Mouse (Mus musculus): ENCODE data around the gene Ucp2.

Gene Ucp2

DNA sequence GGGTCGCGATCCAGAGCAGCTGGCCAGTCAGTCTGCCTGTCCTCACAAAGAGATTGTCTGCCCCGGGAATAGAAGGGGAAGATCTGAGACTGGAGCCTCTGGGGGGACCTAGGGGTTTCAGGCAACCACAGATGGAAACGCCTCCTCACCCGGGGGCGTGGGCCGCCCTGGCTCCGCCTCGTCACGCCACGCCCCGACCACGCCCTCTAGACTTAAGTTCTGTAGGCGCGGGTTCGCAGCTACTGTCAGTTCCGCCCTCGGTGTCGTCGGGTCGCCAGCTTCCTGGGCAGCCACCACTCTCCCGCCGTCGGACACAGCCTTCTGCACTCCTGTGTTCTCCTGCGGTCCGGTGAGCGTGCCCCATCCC, at the start of gene Ucp2:
Gene Ucp2 (plus strand): TSS at position 221 of the 367 bp plus-strand sequence.
- peak; percentile 92 to 93 for DNase-seq (ENCODE audit: low spot score in 2 of 2)

DNA sequence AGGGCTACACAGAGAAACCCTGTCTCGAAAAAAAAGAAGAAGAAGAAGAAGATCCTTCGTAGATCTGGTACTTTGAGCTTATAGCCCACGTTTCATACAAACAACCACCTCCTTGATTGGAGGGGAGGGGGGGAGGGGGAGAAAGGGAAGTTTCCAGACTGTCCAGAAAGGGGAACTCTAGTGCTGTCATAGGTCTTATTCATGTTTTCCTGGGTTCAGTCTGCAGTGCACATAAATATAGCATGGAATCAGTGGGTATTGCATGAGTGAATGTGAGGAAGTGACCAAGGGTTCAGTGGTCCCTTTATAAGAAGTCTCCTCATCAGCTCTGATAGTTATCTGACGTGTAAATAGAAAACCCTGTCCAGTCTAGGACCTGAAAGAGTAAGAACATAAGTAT, 49.4 kb upstream of the Ucp2 start:
- DNase-seq (ENCODE audit: low spot score in 2 of 2), result no peak

DNA sequence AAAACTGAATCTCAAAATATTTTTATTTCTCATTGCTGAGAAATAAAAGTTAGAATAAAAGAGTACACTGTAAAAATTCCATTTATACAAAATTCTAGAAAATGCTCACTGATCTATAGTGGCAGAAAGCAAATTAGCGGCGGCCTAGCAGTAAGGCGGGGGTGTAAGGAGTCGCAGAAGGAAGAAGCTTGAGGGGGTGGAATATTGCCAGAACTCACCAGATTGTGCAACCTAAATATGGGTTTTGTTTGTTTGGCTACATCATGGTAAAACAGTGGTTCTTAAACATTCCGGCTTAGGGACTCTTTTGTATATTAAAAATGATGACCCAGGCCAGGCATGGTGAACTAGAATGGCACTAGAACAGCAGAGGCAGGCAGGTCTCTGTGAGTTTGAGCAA, 46.9 kb upstream of the Ucp2 start:
- no peak for DNase-seq (ENCODE audit: low spot score in 2 of 2)

DNA sequence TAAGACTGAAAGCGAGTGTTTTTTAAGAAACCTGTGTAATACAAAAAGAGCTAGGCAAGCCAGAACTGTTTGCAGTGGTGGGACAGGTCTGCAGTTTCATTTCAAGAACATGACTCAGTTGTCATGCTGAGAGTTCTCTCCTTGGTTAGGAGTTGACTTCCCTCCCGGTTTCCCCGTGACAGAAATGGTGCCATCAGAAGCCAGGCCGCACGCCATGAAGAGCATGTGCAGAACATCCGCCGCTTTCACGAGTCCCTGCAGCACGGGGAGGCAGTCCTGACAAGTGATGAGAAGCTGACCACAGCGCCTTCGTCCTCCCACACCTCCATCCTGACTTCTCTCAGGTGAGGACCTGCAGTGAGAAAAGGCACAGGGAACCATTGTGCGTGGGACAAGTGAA, 44.6 kb upstream of the Ucp2 start:
- DNase-seq (ENCODE audit: low spot score in 2 of 2), result no peak

DNA sequence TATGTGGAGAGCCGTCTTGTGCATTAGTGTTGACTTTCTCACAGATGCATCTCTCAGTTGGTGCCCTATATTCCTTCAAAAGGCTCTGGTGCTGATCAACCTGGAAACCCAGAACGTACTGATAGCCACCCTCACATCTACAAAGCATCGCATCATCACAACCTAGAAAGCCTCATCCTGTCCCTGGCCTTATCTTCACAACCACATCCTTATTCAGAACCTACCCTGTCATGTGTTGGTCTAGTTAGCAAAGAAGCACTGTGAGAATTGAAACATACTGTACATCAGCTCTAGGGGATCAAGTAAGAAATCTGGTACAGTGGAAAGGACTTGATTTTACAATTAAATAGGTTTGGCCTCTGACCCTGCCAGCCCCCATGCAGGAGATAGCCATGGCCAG, 44.2 kb upstream of the Ucp2 start:
- no peak for DNase-seq (ENCODE audit: low spot score in 2 of 2)

DNA sequence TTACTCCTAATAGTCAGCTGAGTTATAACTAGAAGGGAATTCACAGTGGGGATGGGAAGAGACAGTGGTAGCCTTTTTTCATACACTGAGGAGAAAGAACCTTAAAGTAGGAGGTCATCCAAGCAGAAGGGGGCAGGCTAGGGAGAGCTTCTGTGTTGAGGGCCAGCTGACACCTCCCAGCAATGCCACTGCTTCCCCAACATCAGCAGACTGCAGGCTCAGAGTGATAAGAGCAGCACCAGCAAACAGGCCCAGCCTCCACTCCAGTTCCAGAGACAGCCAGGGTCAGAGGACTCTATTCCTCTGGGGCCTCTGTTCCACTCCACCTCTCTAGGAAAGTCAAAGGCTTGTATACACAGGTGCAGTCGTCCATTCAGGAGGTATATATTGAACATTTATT, 35.0 kb upstream of the Ucp2 start:
- DNase-seq (ENCODE audit: low spot score in 2 of 2), result no peak

DNA sequence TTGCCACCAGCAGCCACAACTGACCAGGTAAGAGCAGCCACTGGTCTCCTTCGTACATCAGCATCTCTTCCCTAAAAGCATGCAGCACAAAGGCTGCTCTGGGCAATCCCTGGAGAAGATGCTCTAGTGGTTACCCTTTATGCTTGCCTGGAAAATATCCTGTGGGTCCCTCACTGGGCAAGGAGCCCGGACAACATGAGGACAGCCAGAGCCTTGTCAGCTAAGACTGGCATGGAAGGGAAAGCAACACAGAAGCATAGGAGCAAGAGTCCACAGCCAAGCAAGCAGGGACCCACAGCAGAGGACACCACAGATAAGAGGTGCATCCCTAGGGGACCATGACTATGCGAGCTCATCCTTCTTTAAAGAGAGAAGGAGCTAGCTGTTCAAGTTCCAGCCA, 33.3 kb upstream of the Ucp2 start:
- DNase-seq (ENCODE audit: low spot score in 2 of 2), result peak in 1 of 2 experiments; percentile 43

DNA sequence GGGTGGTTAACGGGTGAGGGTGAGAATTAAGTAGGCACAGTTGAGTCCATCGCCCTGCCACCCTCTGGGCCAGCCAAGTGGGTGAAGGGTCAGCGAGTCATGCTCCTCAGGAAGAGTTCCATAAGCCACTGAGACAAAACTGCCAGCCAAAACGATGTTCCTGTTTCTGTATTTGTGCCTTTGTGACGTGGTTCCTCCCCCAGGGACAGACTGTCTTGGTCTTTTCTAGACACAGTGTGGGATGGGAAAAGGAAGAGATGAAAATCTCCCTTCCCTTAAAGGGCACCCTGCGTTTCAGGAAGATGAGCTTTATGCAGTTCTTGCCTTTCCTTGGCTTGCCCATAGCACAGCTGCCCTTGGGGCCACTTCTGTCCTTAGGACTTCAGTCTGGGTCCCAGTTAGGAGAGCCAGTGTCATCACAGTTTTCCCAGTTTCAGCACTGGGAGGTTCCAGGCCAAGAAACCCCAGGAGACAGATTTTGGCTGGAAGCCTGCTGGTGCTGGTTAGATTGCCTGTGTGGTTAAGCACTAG, 31.5 kb upstream of the Ucp2 start:
- peak; percentile 21 to 78 for DNase-seq (ENCODE audit: low spot score in 2 of 2)

DNA sequence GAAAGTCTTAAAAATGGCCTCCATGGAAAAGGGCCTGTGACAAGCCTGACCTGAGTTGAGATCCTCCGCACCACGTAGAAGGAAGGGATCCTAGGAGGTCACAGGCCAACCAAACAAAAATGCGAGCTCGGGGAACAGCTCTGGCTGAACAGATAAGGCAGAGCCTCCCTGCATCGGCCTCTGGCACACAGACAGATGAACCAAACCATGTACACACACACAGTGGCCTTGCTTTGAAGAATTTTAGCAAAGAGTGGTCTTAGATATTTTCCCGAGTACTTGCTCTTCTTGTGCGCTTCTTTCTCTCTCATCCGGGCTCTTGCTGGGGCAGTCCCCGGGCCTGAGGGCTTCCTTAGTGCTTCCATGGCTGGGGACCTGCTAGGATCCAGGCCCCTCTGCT, 29.9 kb upstream of the Ucp2 start:
- no peak for DNase-seq (ENCODE audit: low spot score in 2 of 2)

DNA sequence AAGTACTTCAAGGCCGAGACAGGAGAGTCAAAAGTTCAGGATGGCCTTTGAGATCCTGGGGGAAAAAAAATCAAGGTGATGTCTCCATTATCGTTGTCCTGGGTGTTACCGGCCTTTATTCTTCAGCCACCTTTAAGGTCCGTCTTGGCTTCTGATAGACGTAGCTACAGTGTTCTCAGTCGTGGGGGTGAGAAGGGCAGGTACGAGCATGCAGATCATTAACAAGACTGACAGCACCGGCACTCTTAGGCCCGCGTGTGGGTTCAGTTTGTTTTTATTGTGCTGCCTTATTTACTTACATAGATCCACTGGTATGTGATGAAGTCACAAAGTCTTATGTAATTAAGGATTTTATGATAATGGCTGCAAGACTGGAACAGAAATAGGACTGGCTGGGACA, 29.4 kb upstream of the Ucp2 start:
- DNase-seq (ENCODE audit: low spot score in 2 of 2), result peak; percentile 36 to 40

DNA sequence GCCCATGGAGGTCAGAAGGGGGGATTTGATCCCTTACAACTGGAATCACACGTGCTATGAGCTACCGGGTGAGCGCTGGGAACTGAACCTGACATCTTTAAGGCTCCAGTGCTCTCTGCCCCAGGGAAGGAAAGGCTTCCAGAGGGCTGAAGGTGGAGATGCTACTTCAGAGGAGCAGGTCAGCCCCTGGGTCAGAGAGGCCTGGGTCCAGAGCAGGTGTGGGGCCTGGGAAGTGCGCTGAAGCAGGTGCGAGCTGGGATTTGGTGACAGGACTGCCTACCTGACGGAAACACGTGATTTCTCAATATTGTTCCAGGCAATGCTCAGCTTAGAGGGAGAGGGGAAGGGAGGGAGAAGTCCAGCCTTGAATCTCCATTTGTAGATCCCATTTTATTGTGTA, 28.9 kb upstream of the Ucp2 start:
- DNase-seq (ENCODE audit: low spot score in 2 of 2), result no peak

DNA sequence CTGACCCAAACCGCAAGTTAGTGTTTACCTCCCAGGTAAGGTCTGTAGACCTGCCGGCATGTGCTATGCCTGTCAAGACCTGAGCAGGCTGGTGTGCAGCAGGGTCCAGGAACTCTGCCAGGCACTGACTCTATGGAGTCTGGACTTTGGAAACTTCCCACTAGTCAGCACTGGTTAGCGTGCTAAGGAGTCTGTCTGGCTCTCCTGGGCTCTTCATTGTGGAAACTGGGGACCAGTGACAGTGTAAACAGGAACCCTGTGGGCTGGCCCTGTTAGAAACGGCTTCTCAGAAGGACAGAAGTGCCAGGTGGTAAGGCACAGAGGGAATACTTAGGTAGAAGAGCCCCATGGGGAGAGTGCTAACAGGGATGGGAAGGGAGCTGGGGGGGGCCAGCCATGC, 27.9 kb upstream of the Ucp2 start:
- peak; percentile 43 to 63 for DNase-seq (ENCODE audit: low spot score in 2 of 2)

DNA sequence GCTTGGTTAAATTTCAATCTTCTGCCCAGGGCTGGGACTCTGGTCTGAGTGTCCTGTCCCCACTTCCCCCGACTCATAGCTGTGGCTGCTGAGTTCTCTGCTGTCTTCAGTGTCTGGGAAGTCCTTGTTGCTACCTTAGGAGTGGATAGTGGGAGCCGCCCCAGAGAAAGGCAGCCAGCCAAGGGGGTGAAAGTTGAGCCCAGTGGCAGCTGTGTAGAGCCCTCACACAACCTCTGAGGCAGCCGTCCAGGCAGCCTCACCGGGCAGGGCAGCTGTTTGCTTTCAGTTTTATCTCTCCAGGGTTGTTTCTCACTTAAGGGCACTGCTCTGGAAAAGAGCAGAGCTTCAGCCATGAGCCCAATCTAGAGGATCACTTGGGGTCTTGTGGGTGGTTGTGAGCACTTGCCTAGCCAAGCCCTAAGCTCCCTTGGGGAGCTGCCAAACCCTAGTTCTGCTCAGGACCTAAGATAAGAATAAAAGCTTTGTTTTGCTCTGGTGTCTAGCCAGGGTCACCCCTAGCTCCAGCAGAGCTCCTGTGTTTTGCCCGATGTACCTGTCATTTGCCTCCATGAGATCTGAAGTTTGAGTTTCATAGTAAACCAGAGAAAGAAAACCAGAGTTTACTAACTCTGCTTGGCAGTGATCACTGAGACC, 27.4 kb upstream of the Ucp2 start:
- DNase-seq (ENCODE audit: low spot score in 2 of 2), result peak; percentile 87 to 94

DNA sequence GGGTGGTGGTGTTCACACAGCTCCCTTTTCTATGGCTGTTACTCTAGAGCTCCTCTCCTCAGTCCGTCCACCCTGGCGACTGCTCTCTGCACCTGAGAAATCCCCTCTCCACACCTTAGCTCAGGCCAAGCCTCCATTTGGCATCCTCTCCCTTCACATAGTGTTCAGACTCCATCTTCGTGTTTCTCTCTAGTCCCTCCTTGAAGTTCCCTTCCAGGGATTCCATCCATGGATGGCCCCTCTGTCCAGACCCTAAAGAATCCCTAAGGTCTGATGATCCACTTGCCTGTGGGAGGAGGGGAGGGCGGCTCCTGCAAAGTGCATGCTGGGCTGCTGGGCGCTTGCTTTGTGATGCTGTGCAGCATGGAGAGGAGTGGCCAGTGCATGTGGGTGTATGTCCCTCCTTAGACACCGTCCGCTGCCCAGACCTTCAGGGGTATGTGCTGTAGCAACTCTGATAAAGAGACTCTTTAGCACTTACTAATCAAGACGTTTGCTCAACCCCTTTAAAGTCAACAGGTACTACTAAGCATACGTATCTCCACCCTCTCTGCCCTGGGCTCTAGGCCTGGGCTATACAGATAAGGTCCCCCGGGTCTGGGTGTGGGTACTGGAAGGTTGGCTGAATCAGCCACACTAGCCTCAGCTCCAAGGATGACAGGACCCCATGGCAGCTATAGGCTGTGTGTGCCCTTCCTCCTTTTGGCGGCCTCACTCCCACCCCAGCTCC, 26.2 kb upstream of the Ucp2 start:
- DNase-seq (ENCODE audit: low spot score in 2 of 2), result no peak

DNA sequence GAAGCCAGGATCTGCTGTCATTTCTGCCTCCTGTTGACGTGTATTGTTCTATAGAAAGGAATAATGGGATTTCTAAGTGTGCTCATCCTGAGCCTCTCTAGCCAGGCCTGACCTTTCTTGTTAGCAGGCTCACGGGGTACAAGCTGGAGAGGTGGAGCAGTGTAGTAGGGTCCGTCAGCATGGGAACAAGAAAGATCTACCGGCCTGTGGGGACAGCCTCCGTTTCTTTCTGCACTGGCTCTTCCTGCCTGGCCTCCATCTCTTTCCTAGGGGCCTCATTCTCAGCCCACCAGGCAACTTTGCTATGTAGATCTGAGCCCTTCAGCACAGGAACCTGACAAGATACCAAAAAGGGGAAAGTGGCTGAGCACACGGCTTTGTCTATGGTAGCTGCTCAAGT, 24.4 kb upstream of the Ucp2 start:
- no peak for DNase-seq (ENCODE audit: low spot score in 2 of 2)

DNA sequence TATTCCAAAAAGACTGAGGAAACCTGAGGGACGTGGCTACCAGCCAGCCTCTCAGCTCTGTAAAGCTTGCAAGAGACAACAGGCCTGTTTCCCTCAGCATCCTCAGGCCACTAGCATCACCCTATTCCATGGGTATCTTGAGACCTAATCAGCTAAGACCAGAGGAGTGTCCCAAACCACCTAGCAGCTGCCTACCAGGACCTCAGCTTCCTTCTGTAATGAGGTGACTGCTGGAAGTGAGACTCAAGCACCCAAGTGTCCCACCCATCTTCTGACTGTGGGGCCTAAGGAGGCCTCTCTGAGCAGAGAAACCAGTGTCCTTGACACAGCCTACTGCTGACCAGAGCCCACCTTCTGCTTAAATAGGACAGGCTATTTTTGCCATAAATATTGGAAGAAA, 23.6 kb upstream of the Ucp2 start:
- no peak for DNase-seq (ENCODE audit: low spot score in 2 of 2)

DNA sequence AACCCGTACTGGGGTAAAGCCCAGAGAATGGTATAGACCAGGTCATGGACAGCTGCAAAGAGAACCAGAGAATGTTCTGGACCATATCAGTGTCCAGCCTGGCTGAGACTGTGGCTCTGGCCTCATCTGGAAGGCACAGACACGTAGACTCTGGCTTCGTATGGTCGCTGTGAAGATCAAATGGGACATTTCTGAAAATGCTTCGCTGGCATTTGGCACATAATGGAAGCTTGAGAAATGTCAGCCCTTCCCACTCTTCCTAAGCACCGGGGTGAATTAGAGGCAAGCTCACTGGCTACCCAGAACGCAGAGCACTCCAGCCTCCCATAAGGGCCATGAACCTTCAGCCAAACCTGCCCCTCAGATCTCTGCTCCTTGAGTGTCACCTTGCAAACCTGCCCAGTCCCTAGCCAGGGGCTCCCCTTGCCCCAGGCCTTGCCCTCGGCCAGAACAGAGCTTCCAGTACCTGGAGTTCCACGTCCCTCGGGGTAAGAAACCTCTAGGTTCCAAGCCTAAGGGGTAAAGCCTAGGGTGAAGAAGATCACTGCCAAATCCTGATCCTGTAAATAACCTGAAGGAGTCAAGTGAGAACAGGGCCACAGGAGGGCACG, 22.2 kb upstream of the Ucp2 start:
- no peak for DNase-seq (ENCODE audit: low spot score in 2 of 2)

DNA sequence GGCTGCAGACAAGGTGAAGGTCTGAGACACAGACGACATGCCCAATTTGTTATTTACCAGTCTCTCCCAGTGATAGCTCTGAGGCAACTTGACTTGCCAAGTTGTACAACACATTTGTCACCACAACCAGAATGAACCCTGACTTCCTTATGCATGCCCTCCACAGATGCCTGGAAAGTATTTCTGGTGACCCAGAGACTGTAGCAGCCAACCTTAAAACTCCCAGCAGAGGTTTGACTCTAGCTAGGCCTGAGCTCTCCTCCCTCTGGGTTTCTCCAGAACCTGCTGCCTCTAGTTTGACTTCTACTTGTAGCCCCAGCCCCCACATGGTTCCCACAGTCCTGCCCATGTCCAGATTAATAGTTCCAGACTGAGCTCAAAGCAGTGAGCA, 21.7 kb upstream of the Ucp2 start:
- no peak for DNase-seq (ENCODE audit: low spot score in 2 of 2)

DNA sequence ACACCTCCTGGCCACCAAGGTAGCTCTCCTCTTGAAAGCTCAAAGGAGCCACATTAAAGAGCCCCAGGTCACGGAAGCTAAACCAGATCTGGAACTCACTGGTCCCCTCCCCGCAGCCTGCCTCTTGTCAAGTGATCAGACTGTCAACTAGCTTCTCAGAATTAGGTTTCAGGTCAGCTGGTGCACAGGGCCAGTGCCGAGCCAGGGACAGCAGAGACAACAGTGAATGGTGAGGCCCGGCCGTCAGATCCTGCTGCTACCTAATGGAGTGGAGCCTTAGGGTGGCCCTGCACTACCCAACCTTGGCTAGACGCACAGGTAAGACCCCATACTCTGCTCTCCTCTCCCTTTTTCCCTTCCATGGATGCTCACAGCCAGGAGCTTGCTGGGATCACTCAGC, 20.4 kb upstream of the Ucp2 start, which contains the start of gene Ucp3:
Gene Ucp3 (plus strand): TSS at position 214 of the 400 bp plus-strand sequence.
- DNase-seq (ENCODE audit: low spot score in 2 of 2), result no peak

DNA sequence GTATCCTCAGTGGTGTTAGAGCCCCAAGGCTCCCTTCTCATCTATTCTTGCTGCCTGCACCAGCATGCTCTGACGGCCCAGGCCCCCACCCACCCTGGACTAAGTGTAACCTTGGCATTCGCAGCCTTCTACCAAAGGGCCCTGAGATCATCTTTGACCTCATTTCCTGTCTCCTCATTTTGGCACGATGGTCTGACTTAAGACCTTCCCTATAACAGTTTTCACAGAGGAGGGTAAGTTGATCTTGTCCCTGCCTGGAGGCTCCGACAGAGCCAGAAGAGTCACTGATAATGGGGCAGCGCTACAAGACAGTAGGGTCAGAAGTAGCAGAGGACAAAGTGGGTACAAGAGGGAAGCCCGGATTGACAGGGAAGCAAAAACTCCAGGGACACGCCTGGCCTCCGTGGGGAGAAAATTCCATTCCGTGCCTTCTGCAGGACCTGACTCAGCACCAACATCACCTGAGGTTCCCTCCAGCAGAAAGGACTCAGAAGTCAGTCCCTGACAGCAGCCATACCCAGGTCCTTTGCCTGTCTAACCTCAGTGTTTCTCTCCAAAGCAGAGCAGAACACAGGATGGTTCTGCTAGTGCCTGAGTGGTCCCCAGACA, 19.2 kb upstream of the Ucp2 start:
- DNase-seq (ENCODE audit: low spot score in 2 of 2), result no peak

DNA sequence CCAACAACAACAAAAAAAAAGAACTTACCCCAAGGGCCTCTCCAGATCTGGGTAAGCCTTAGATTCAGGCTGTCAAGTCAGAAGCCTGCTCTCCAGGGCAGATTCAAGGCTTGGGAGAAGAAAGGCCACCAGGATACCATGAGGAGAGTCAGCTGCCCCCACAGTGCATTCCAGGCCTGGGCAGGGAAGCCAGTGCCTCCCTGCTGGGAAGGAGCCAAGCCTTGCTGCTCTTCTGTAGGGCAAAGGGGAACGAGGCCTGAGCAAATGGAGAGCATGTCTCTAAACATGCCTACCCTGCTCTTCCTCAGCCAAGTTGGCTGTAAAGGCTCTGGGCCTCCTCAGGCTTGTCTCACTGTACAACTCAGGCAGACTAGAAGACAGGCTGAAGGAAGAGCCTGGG, 18.5 kb upstream of the Ucp2 start:
- DNase-seq (ENCODE audit: low spot score in 2 of 2), result peak; percentile 42 to 79

DNA sequence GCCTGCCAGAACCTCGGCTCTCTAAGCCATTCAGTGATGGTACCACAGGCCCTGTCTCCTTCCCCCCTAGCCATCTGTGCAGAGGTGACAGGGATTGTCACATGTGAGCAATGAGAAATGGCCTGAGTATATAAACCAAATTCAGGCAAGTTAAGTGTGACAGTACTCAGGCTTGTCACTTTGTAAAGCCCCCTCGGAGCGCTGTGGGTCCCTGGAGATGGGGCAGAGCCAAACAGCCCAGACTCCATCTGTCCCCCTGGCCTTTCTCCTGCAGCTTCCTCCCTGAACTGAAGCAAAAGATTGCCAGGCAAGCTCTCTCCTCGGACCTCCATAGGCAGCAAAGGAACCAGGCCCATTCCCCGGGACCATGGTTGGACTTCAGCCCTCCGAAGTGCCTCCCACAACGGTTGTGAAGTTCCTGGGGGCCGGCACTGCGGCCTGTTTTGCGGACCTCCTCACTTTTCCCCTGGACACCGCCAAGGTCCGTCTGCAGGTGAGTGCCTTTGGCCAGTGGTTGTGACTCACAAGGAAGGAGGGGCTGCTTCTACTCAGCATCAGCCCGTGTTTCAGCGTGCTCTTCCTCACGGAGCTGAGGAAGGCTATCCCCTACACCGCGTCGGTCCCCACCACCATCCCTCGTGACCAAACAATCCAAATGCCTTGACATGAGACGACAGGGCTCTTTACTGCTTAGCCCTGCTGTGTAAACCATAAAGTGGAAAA, 13.9 kb upstream of the Ucp2 start:
- no peak for DNase-seq (ENCODE audit: low spot score in 2 of 2)
